Mouse (Mus musculus) layer of hippocampus, postnatal 10 days (tissue): ENCODE results near the gene Sh2d6. TPM values are rescaled to one million over a fixed set of nuclear protein-coding genes. Genes with fewer than 3 reads are reported as not detected.

ENCODE experiments used
- total RNA-seq, 2 experiments: library from RNA; stranded (reverse); gene quantifications; 2 replicates each; pipeline ENCODE4 v1.2.3; 2021

Gene Sh2d6
- total RNA-seq, 2 experiments from 2014 or later: 0.67 to 0.78 TPM

Other genes with a start within 250 kb of the Sh2d6 start
- gene Sftpb, start 217.1 kb downstream of the Sh2d6 start, total RNA-seq: not detected
- gene Usp39, start 176.5 kb downstream of the Sh2d6 start, total RNA-seq: 10 to 100 TPM; 33.0 to 34.1 TPM
- gene 0610030E20Rik, start 174.4 kb downstream of the Sh2d6 start, total RNA-seq: 10 to 100 TPM; 13.3 to 15.9 TPM
- gene Tmem150a, start 166.3 kb downstream of the Sh2d6 start, total RNA-seq: 10 to 100 TPM; 18.8 to 20.9 TPM
- 10 to 100 TPM; 69.4 to 71.1 TPM for gene Rnf181, start 154.8 kb downstream of the Sh2d6 start, total RNA-seq
- 1 to 10 TPM; 4.2 to 4.6 TPM for gene Vamp5, start 141.2 kb downstream of the Sh2d6 start, total RNA-seq
- 10 to 100 TPM; 11.1 to 13.8 TPM for gene Vamp8, start 131.0 kb downstream of the Sh2d6 start, total RNA-seq
- 10 to 100 TPM; 20.3 to 20.5 TPM for gene Ggcx, start 107.4 kb downstream of the Sh2d6 start, total RNA-seq
- 100 to 1,000 TPM; 173 to 191 TPM for gene Mat2a, start 82.1 kb downstream of the Sh2d6 start, total RNA-seq
- gene Capg, start 22.7 kb upstream of the Sh2d6 start, total RNA-seq: 1 to 10 TPM; 2.1 to 3.4 TPM
- 10 to 100 TPM; 19.1 to 19.7 TPM for gene Elmod3, start 76.7 kb upstream of the Sh2d6 start, total RNA-seq
- gene Retsat, start 76.8 kb upstream of the Sh2d6 start, total RNA-seq: 10 to 100 TPM; 34.3 to 35.6 TPM
- gene Tgoln1, start 95.3 kb upstream of the Sh2d6 start, total RNA-seq: 10 to 100 TPM; 49.7 to 51.1 TPM